Mouse (Mus musculus) megakaryocyte-erythroid progenitor cell, adult 5 weeks (primary cell): ENCODE results near the gene Gcm2. TPM values are rescaled to one million over a fixed set of nuclear protein-coding genes. Genes with fewer than 3 reads are reported as not detected.

ENCODE experiments used
- polyA plus RNA-seq: library from polyadenylated mRNA; stranded (reverse); fragments of >175 nt; gene quantifications from 2 replicates; pipeline ENCODE4 v1.2.3, GENCODE M21; 2012

Gene Gcm2
- polyA plus RNA-seq = not detected in 2 replicates

GRCm38 (mm10) chr13:41110935-41111334, at the start of gene Gcm2:
Gene Gcm2 (minus strand): TSS chr13:41111035.

GRCm38 (mm10) chr13:41113940-41114339, 3.1 kb upstream of the Gcm2 start, which contains the start of gene Sycp2l:
Gene Sycp2l (plus strand): TSS chr13:41114307.

GRCm38 (mm10) chr13:41079421-41079780, 31.4 kb downstream of the Gcm2 start, which contains the start of gene Mak:
Gene Mak (minus strand): TSS chr13:41079706.

Other genes starting within 250 kb of the Gcm2 start
- gene Pak1ip1, start 110.0 kb downstream of the Gcm2 start, polyA plus RNA-seq = 24.6 and 29.7 TPM in 2 replicates
- 155 and 171 TPM in 2 replicates for gene Tmem14c, start 94.7 kb downstream of the Gcm2 start, polyA plus RNA-seq
- gene Mak, start 31.3 kb downstream of the Gcm2 start, polyA plus RNA-seq = 0.01 TPM in 1 of 2 replicates, not detected in the other
- gene Sycp2l, start 3.3 kb upstream of the Gcm2 start, polyA plus RNA-seq = not detected in 2 replicates
- 0.01 and 0.05 TPM in 2 replicates for gene Elovl2, start 109.4 kb upstream of the Gcm2 start, polyA plus RNA-seq
- 1.5 and 1.9 TPM in 2 replicates for gene Smim13, start 138.8 kb upstream of the Gcm2 start, polyA plus RNA-seq
- gene Gm17364, start 162.9 kb upstream of the Gcm2 start, polyA plus RNA-seq = not detected in 2 replicates